Mouse (Mus musculus): ENCODE measurements around the gene Cds2. TPM values are rescaled to one million over a fixed set of nuclear protein-coding genes. Genes with fewer than 3 reads are reported as not detected.

The Cds2 gene
- 11.8 and 12.7 TPM in 2 replicates for polyA plus RNA-seq (2015; fragmentation: Nextera tagmentation; extraction: Ambion mirVana)

GRCm38 (mm10) chr2:132262879-132263398 lies at the start of gene Cds2:
Cds2 (plus strand) TSS chr2:132263148.

GRCm38 (mm10) chr2:132247539-132248313 lies 15.2 kb upstream of the Cds2 start, which contains the start of gene Tmem230:
Tmem230 (minus strand) TSS chr2:132247807.

GRCm38 (mm10) chr2:132252542-132253528 lies 10.1 kb upstream of the Cds2 start, which contains the start of gene Pcna:
Pcna (minus strand) TSS chr2:132253314.

Other genes starting within 250 kb of the Cds2 start
- 5.9 and 7.7 TPM in 2 replicates for gene Rassf2, start 232.9 kb upstream of the Cds2 start, polyA plus RNA-seq (2015; fragmentation: Nextera tagmentation; extraction: Ambion mirVana)
- gene Slc23a2, start 118.0 kb upstream of the Cds2 start, polyA plus RNA-seq (2015; fragmentation: Nextera tagmentation; extraction: Ambion mirVana) = 3.9 and 5.6 TPM in 2 replicates
- gene Tmem230, start 15.3 kb upstream of the Cds2 start, polyA plus RNA-seq (2015; fragmentation: Nextera tagmentation; extraction: Ambion mirVana) = 21.1 and 23.5 TPM in 2 replicates
- 376 and 467 TPM in 2 replicates for gene Pcna, start 9.8 kb upstream of the Cds2 start, polyA plus RNA-seq (2015; fragmentation: Nextera tagmentation; extraction: Ambion mirVana)
- gene Prokr2, start 122.3 kb downstream of the Cds2 start, polyA plus RNA-seq (2015; fragmentation: Nextera tagmentation; extraction: Ambion mirVana) = 0.07 and 0.08 TPM in 2 replicates

Data from spleen, postnatal 0 days (tissue).